Mouse (Mus musculus): Measurements from ENCODE around the gene Gm5447.

Gm5447 gene

GRCm38 (mm10) chr13:30973501-30974246 lies at the start of gene Gm5447, which contains the start of gene Exoc2:
Gene Gm5447 (plus strand): TSS chr13:30974204.
Gene Exoc2 (minus strand): TSS chr13:30974093.
- peak; percentile 59 to 74 for DNase-seq (ENCODE audit: low spot score in 2 of 2)

DNA sequence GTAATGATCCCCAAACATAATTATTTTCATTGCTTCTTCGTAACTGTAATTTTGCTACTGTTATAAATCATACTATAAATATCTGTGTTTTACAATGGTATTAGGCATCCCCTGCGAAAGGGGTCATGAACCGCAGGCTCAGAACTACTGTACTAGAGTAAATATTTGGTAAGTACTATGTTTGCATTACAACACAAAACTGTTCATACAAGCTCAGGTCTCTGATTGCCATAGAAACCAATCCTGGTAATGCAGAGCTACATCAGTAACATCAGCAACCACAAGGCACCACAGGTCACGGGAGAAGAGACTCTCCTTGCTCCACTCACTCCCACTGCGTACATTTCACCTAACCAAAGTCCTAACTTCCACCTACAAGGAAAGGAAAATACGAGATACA lies 49.7 kb upstream of the Gm5447 start:
- DNase-seq (ENCODE audit: low spot score in 2 of 2), result no peak

DNA sequence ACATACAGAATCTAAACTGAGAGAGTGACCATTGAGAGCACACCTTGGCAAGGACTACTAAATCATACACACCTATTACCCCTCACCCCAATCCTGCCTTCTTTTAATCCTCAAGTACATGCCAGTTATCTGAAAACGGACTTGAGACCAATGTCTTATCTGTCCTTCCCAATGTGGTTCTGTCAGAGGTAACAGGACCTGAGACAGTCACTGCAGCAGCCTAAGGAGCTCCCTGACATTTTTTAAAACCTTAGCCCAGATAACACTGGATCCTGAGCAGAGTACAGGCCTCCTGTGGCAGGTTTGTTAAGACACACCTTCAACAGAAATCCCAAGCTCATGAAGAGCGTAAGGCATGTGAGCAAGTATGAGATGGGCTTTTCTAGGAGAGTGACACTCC lies 44.9 kb upstream of the Gm5447 start:
- DNase-seq (ENCODE audit: low spot score in 2 of 2), result no peak

DNA sequence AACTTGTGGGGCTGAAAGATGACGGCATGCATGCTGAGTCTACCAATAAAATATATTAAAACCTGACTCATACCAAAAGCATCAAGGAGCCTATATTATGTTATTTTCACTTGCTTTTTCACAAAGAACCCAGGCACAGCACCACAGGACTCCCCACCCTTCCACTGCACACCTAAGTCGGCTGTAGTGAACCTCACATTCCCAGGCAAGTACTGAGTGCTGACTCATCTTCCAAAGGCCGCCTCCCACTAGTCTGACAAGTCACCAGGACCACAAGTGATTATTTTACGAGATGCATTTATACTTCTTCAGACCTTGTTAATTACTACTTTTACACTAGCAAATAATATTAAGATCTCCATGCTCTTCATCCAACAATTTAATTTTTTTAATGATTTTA lies 42.4 kb upstream of the Gm5447 start:
- DNase-seq (ENCODE audit: low spot score in 2 of 2), result no peak

GRCm38 (mm10) chr13:30932972-30933371 lies 41.0 kb upstream of the Gm5447 start:
- DNase-seq (ENCODE audit: low spot score in 2 of 2), result no peak

- no peak for DNase-seq (ENCODE audit: low spot score in 2 of 2)
These were observed 28.2 kb upstream of the Gm5447 start for GRCm38 (mm10) chr13:30945788-30946187.

DNA sequence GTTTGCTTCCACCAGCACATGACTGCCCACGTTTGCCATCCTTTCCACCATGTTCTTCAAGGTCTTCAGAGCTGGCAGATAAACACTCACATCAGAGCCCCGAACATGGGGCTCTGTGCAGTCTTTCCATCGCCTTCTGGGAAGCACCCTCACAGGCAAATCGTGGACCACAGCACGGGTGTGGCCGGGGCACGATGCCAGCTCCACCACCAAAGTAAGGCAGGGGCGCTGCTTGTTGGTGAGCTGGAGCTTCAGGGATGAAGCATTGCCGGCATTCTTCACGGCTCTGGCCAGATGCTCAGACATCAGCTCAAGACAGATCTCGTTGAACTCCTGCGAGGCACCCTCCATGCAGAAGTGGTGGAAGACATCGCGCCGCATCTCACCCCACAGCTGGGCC lies 26.9 kb upstream of the Gm5447 start:
- no peak for DNase-seq (ENCODE audit: low spot score in 2 of 2)

DNA sequence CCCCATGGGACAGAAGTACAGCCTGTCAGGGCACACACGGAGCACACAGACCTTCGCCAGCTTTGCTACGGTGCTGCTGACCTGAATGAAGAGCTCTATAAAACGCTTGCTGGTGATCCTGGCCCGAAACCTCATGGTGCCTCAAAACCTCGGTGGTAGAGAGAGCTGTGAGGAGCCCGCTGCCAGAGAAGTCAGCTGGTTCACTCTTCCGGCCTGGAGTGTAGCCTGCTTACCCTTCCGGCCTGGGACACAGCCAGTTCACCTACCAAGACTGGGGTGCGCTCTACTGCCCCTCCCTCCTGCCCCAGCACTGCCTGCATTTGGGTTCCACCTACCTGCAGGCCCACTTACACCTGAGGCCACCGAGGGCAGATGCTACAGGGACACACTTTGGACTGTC lies 26.5 kb upstream of the Gm5447 start, which contains the start of gene Hus1b:
Hus1b (minus strand) TSS at position 220 of the 400 bp plus-strand sequence.
- no peak for DNase-seq (ENCODE audit: low spot score in 2 of 2)

GRCm38 (mm10) chr13:30949181-30949580 lies 24.8 kb upstream of the Gm5447 start:
- no peak for DNase-seq (ENCODE audit: low spot score in 2 of 2)

GRCm38 (mm10) chr13:30952044-30952443 lies 22.0 kb upstream of the Gm5447 start:
- no peak for DNase-seq (ENCODE audit: low spot score in 2 of 2)

GRCm38 (mm10) chr13:30953580-30953979 lies 20.4 kb upstream of the Gm5447 start:
- DNase-seq (ENCODE audit: low spot score in 2 of 2), result no peak

DNA sequence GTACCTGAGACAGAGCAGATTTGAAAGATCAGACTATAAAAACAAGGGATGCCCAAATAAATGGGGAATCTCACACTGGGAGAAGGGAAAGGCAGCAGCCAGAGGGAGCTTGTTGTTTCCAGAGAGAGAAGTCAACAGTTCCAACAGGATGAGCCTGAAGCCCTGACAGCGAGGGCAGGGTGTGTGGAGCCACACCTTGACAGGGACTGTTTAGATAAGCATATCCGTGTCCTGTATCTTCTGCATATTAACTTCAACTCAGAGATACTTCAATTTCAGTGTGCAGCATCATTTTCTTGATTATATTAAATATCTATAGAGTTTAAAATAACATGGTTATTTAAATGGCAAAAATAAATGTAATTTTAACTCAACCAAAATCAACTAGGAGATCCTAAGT lies 13.3 kb upstream of the Gm5447 start:
- no peak for DNase-seq (ENCODE audit: low spot score in 2 of 2)

DNA sequence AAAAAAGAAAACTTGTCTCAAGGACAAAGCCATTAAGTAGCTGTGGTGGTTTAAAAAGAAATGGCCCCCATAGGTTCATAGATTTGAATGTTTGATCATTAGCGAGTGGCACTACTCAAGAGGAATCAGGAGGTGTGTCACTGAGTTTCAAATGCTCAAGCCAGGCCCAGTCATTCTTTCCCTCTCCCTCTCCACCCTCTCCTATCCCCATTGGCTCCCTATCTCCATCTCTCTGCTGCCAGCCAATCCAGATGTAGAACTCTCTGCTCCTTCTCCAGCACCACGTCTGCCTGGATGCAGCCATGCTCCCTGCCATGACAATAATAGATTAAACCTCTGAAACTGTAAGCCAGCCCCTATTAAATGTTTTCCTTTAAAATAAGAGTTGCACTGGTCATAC lies 12.1 kb upstream of the Gm5447 start:
- no peak for DNase-seq (ENCODE audit: low spot score in 2 of 2)

DNA sequence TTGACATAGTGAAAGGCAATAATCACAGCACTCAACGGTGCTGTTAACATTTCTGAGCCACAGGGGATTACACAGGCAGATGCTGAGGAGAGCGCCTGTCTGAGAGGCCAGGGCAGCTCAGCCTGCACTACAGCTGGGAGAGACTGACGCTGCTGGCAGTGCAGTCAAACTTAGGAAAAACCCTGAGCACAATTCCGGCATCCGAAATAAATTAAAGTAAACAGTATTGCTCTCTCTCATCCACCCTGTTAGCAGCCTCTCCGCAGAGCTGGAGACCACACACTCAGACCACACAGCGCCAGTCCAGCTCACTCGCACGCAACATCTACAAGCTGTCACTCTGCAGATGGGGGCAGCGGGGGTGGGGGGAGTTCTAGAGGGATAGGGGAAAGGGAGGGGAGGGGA lies 7.5 kb upstream of the Gm5447 start:
- no peak for DNase-seq (ENCODE audit: low spot score in 2 of 2)

DNA sequence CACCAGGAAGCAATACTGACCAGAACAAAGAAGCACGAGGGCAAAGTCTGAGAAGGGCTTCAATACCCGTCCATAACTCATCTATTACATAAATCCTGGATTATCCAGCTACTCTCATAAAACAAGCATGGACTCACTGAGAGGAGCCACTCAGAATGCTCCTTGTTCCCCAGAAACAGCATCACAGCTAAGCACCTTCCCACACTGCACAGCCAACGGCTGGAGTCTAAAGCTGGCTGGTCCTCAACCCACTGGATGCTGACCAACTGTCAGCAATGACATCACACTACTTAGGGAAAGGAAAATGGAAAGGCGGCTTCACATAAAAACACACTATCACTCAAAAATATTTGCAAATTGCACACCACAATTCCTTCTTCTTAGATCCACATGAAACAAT lies 5.7 kb upstream of the Gm5447 start:
- no peak for DNase-seq (ENCODE audit: low spot score in 2 of 2)

DNA sequence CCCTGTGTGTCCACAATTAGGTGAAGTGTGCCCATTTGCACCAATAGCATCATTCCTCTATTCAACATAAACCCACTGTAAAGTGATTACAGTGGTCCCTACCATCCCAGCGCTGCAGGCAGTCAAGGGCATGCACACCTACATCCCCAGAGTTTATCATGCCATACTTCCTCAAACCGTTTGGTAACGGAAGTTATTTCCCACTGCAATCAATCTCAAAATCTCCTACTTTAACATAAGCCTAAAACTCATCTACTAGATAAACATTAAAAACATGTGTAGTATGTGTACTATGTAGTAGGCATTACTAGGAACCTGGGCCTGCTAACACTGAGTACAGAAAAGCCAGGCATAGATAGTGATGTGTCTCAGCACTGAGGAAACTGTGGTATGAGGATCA lies 3.0 kb upstream of the Gm5447 start:
- DNase-seq (ENCODE audit: low spot score in 2 of 2), result no peak

DNA sequence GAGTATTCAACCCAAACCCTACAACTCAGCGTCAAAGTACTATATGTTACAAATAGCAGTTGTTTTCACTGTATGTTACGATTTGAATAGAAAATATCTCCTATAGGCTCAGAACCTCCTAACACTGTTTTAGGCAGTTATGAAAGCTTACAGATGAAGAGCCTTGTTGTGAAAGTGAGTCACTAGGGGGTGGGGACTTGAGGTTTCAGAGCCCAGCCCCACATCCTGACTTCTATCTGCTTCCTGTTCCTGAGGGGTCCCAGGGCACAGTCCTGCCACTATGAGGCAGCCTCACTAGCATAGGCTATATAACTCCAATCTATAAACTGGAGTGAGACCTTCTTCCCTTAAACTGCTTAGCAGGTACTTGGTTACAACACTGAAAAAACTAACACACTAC lies 1.9 kb upstream of the Gm5447 start:
- DNase-seq (ENCODE audit: low spot score in 2 of 2), result no peak

DNA sequence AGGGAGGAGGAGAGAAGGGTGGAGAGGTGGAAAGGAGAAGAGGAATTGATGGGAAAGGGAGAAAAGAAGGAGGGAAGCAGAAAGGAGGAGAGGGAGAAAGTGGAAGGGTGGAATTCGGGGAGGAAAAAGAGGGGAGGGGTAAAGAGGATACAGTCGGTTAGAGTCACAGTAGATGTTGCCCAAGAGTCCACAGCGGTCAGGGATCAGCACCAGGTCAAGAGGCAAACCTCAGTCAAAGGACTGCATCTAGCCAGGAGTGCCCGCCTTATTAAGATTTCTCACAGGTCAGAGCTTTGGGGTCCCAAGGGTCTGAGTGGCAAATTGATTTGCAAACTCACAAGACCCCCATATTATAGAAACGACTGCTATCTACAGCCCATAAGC lies 235 bp downstream of the Gm5447 start:
- no peak for DNase-seq (ENCODE audit: low spot score in 2 of 2)

DNA sequence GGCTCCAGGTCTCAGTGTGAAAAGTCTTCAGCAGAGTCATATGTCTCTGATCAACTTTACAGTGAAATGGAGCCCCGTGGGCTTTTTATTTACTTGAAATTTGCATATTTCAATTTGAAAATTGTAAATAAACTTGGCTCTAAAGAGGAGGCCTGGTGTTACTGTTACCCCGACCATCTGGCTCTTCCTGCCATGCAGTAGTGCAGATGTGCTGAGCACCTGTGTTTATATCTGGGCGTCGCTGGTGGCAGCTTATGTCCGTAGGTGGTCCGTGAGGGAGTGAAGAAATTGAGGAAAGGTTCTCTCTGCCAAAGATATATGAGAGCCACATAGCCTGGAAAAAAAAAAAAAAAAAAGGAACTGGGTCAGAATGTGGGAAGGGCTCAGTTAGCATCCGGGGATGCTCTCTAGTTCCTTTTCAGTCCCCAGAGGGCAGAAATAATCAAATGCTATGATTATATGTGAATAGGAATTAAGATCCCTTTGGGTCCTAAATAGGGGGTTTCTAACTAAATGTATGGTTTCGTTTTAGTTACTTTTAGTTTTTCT lies 2.6 kb downstream of the Gm5447 start:
- no peak for DNase-seq (ENCODE audit: low spot score in 2 of 2)

- no peak for DNase-seq (ENCODE audit: low spot score in 2 of 2)
These were observed 4.2 kb downstream of the Gm5447 start for GRCm38 (mm10) chr13:30978224-30978623.

DNA sequence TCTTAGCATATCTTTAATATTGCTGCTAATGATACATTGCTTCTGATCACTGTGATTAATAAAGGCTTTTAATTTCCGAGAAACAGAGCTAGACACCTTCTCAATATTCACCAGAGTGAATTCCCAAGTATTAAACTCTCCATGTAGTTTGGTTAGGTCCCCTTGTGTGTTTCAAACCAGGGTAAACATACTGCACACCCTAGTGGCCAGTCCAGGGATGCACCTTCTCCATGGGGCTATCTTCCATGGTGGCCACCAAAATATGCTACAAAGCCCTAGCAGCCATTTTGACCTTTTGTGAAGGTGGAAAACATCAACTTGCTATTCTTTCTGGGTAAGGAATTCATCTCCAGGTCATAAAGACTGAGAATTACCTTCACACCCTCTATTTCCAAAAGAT lies 7.7 kb downstream of the Gm5447 start:
- no peak for DNase-seq (ENCODE audit: low spot score in 2 of 2)

GRCm38 (mm10) chr13:30985275-30985597 lies 11.2 kb downstream of the Gm5447 start:
- no peak for DNase-seq (ENCODE audit: low spot score in 2 of 2)

DNA sequence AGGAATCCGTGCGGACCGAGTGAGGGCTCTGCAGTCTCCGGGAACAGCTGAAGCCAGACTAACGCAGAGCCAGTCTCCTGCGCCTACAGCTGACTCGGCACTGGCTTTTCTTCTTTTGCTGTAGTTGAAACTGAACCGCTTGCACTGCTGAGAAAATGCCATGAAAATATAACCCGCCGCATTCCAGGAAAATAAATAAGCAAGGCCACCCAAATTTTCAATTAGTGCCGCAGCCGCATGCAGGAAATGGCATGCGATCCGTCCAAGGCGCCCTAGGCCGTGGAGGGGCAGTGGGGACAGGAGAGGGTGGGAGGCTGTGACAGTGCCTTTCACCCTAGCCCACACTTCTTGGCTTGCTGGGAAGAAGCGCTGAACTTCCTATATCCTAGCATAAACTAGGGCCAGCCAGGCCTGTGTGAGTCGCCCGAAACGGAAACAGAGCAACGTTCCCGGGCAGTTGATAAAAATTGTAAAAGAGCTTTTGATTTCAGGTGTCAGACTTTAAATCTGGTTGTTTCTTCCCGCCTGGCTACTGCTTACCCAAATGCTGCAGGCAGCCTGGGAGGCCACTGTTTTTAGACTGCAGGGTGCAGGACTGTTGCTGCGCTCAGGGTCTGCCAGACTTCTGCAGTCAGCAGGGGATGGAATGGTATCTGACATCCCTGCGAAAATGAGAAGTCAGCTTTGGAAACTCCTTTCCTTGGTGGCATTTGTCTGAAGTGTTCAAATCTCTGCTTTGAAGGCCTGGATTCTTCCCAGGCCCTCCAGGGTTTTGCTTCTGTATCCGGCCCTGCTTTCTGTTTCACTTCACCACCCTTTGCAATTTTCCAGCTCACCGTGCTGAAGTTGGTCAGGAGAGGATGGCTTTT lies 11.8 kb downstream of the Gm5447 start:
- DNase-seq (ENCODE audit: low spot score in 2 of 2), result peak in 1 of 2 experiments; percentile 36

Data from frontal cortex, postnatal 10 days (tissue).